Mouse (Mus musculus) small intestine, adult 2 months (tissue): ENCODE data around the gene C9. TPM values are rescaled to one million over a fixed set of nuclear protein-coding genes. Genes with fewer than 3 reads are reported as not detected.

ENCODE experiments used
- H3K27ac ChIP-seq: fragments of 200-500 bp; 2 replicates; pipeline ENCODE4 v1.5.1; 2012; ENCODE audit warnings: low read depth, low read length, control low read depth, inconsistent platforms; ENCODE audit not compliant: insufficient read depth
- H3K27me3 ChIP-seq: fragments of 200-500 bp; 2 replicates; pipeline ENCODE4 v1.6.1; 2012; ENCODE audit warnings: mild to moderate bottlenecking, moderate library complexity, low read length, inconsistent platforms; ENCODE audit not compliant: control insufficient read depth, insufficient read depth
- H3K36me3 ChIP-seq: fragments of 200-500 bp; 2 replicates; pipeline ENCODE4 v1.6.1; 2012; ENCODE audit warnings: mild to moderate bottlenecking, low read length, control low read depth, inconsistent platforms; ENCODE audit not compliant: control insufficient read depth, insufficient read depth
- H3K4me1 ChIP-seq: fragments of 200-500 bp; 2 replicates; pipeline ENCODE4 v1.6.1; 2012; ENCODE audit warnings: low read length, inconsistent platforms, mixed read lengths; ENCODE audit not compliant: control insufficient read depth, insufficient read depth, insufficient read length
- H3K4me3 ChIP-seq: fragments of 200-500 bp; 2 replicates; pipeline ENCODE4 v1.5.1; 2012; ENCODE audit warnings: low read depth, mild to moderate bottlenecking, control low read depth, inconsistent platforms, low read length, moderate library complexity
- CTCF ChIP-seq: fragments of 200-500 bp; IDR thresholded peaks from 2 replicates; pipeline ENCODE4 v1.5.1; 2012; ENCODE audit warnings: low read depth, mild to moderate bottlenecking, control low read depth, inconsistent platforms, low read length, moderate library complexity, mixed read lengths; ENCODE audit not compliant: insufficient replicate concordance, insufficient read length; ENCODE audit errors: extremely low read depth
- POLR2A ChIP-seq: fragments of 200-500 bp; IDR thresholded peaks from 2 replicates; pipeline ENCODE4 v1.6.1; 2012; ENCODE audit warnings: low read depth, mild to moderate bottlenecking, control low read depth, inconsistent platforms, low read length, moderate library complexity
- WGBS: fragments of 180-500 bp; shearing (Covaris S2); methylation state at CpG from one replicate; pipeline ENCODE4 v1.1.7; 2018; 5-methylcytosine and 5-hydroxymethylcytosine counted together
- polyA plus RNA-seq: library from polyadenylated mRNA; depleted of rRNA; stranded (reverse); fragments of >200 nt; gene quantifications from 2 replicates; pipeline ENCODE4 v1.2.3, GENCODE M21; 2012

The C9 gene
- polyA plus RNA-seq, 1 experiment: not detected

DNA sequence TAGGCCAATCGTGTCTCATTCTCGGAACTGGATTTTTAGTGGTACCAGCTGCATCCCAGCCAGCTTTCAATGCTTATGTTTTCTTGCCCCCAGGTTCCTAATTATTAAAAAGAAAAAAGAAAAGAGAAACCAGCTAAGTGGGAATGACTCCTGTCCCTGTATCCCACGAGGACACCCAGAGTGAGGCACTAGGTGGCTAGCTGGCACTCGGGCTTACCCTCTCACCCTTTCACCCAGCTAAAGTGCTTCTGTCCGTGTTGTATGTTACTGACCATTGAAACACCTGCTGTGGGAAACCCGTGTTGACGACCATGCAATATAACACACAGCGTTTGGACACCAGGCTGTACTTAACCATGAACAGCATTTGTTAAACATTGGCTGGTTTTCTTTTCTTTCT, 36.1 kb upstream of the C9 start:
- H3K27ac ChIP-seq: no peak overlapping the region
- WGBS: 81% methylated on average over 8 of the region's 8 CpGs
- no peaks in the 10 kb centered on the region for H3K27me3 ChIP-seq
- H3K4me1 ChIP-seq: peaks cover 6% of the 10 kb centered on the region
- no peak for TF ChIP-seq CTCF
- H3K4me3 ChIP-seq: no peak overlapping the region
- H3K36me3 ChIP-seq: no peaks in the 10 kb centered on the region

DNA sequence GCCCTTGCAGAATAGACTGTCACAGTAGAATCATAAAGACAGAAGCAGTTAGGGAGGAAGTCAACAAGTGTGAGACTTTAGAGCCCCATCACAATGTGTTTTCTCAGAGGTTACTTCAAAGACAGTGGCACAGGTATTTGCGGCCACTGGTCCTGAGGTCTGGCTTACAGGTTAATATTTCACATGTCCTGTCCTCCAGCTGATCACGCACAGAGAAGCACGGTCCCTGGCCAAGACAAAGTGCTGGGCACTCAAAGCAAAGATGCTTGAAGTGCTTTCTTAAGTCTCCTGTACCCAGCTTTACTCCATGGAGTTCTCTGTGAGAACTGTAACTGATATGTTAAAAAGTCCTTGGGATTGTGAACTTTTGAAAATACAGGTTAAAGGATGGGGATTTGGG, 35.0 kb upstream of the C9 start:
- WGBS: 69% methylated on average over 3 of the region's 3 CpGs
- H3K4me1 ChIP-seq: peaks cover 6% of the 10 kb centered on the region
- TF ChIP-seq POLR2A: no peak
- no peak for TF ChIP-seq CTCF
- H3K4me3 ChIP-seq: no peak overlapping the region
- no peaks in the 10 kb centered on the region for H3K27me3 ChIP-seq
- H3K27ac ChIP-seq: no peak overlapping the region
- no peaks in the 10 kb centered on the region for H3K36me3 ChIP-seq

DNA sequence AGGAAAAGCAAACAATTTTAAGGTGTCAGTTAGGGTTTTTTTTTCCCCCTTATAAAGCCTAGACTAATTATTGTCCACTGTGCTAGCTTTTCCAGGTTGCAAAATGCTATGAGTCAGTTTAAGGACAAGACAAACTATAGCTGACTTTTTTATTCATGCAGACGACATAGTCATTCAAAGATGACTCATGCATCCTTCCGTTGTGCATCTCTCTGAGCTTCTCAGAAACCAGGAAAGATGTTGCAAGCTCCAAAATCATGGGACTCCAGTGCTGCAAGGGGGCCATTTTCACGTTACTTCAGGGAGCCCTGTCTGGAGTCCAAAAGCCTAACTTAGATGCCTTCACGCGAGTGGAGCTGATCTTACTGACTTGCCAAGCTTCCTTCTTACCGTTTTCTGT, 33.8 kb upstream of the C9 start:
- TF ChIP-seq POLR2A: no peak
- no peak for TF ChIP-seq CTCF
- 66% methylated on average over 6 of the region's 6 CpGs for WGBS

DNA sequence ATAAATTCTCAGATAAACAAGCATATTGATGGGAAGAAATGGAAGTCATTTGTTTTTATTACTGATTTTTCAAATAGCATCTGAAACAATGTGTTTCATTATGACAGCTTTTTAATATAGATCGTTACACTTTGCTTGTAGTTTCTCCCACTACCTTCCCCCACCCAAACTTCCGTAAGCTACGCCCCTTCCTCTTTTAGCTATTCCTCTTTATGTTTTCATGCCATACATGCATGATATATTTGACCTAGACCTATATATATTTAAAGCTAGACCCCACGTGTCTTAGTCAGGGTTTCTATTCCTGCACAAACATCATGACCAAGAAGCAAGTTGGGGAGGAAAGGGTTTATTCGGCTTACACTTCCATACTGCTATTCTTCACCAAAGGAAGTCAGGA, 29.8 kb upstream of the C9 start:
- Histone ChIP-seq H3K36me3 (no peaks in the 10 kb centered on the region), H3K27ac (no peak overlapping the region), H3K4me1 (no peaks in the 10 kb centered on the region), H3K4me3 (no peak overlapping the region), H3K27me3 (no peaks in the 10 kb centered on the region)
- TF ChIP-seq CTCF (no peak), POLR2A (no peak)
- WGBS: 75% methylated on average over 5 of the region's 5 CpGs

More for the DNA sequence above, 33.8 kb upstream of the C9 start:
- no peaks in the 10 kb centered on the region for H3K27me3 ChIP-seq
- H3K27ac ChIP-seq: no peak overlapping the region
- H3K36me3 ChIP-seq: no peaks in the 10 kb centered on the region
- peaks cover 6% of the 10 kb centered on the region for H3K4me1 ChIP-seq
- no peak overlapping the region for H3K4me3 ChIP-seq

DNA sequence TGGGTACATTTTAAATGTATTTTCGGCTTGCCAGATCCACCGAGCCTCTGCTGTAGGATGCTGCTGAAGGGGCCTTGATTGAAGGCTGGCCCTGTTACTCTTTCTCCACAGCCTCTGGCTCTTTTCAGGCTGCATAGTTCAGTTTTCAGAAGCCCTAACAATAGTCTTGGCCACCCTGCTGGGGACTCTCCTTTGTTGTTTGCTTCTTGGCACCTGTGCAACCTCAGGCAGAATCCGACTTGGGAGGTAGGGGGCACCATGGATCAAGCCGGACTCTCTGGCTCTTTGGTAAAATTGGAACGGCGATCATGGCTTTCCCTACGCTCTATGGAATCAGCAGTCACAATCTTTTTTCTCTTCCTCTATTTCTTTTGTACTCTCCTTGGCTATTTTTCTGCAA, 13.3 kb upstream of the C9 start:
- Histone ChIP-seq H3K4me1 (no peaks in the 10 kb centered on the region), H3K27ac (no peak overlapping the region), H3K4me3 (no peak overlapping the region), H3K36me3 (no peaks in the 10 kb centered on the region), H3K27me3 (no peaks in the 10 kb centered on the region)
- WGBS: 80% methylated on average over 7 of the region's 7 CpGs
- no peak for TF ChIP-seq CTCF
- TF ChIP-seq POLR2A: no peak

DNA sequence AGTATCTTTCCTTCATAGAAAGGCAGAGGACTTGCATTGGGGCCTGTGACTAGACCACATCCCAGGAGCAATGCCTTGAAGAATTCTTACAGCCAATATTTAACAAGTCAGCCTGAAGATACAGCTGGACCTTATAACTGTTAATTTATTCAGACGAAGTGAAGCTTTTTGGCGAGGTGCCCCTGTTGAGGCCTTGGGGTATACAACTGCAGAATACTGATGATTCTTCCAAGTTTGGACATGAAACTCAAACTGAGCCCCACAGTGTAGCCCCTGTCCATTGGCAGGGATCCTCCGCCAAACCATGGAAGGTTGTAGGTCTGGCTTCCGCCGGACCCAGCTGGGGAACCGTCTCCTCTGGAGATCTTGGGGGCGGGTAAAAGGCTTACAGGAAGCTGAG, 12.7 kb upstream of the C9 start:
- Histone ChIP-seq H3K36me3 (no peaks in the 10 kb centered on the region), H3K27me3 (no peaks in the 10 kb centered on the region)
- WGBS: 80% methylated on average over 7 of the region's 7 CpGs

DNA sequence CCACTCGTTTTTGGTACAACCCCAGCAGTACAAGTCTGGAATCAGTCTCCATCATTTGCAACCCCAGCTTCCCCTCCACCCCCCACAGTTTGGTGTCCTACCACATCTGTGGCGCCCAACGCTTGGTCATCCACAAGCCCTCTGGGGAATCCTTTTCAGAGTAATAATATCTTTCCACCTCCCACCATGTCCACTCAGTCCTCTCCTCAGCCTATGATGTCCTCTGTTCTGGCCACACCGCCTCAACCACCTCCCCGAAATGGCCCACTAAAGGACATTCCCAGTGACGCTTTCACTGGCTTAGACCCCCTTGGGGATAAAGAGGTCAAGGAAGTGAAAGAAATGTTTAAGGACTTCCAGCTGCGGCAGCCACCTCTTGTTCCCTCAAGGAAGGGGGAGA, 9.8 kb upstream of the C9 start:
- TF ChIP-seq POLR2A (no peak), CTCF (no peak)

More for the DNA sequence above, 12.7 kb upstream of the C9 start:
- TF ChIP-seq CTCF: no peak
- no peak for TF ChIP-seq POLR2A
- no peak overlapping the region for H3K27ac ChIP-seq
- H3K4me3 ChIP-seq: no peak overlapping the region
- H3K4me1 ChIP-seq: no peaks in the 10 kb centered on the region

DNA sequence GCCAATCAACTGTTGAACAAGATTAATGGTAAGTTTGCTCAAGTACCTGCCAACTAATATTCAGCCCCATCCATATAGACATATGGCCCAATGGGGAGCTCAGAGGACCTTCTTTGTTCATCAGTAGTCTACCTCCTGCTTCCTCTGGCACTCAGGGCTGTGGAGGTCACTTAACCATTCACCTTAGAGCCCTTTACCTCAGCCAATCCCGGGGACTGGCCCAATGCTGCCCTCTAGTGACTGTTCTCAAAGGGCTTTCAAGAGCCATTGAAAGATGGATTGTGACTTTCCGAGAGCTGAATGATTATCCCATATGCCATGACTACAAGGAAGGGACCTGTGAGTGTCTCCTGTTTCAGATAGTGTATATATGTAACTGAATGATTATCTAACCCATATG, 9.4 kb upstream of the C9 start:
- no peaks in the 10 kb centered on the region for H3K36me3 ChIP-seq
- WGBS: 27% methylated on average over 2 of the region's 2 CpGs

More for the DNA sequence above, 9.8 kb upstream of the C9 start:
- WGBS: 87% methylated on average over 7 of the region's 7 CpGs
- Histone ChIP-seq H3K27ac (no peak overlapping the region), H3K4me1 (no peaks in the 10 kb centered on the region), H3K4me3 (no peak overlapping the region), H3K27me3 (no peaks in the 10 kb centered on the region), H3K36me3 (no peaks in the 10 kb centered on the region)

More for the DNA sequence above, 9.4 kb upstream of the C9 start:
- no peaks in the 10 kb centered on the region for H3K27me3 ChIP-seq
- TF ChIP-seq POLR2A (no peak), CTCF (peak; percentile 72; the same call in 1 of the 2 replicates)
- no peaks in the 10 kb centered on the region for H3K4me1 ChIP-seq
- H3K4me3 ChIP-seq: no peak overlapping the region
- no peak overlapping the region for H3K27ac ChIP-seq
